Mouse (Mus musculus): ENCODE results near the gene Pabpc4.
"Not testable (repeated sequence)": the region's sequence is repeated elsewhere in the genome, so short reads cannot be mapped to it uniquely, and the experiment has no call there.

The Pabpc4 gene

GRCm38 (mm10) chr4:123297195-123297960 lies 35.2 kb downstream of the Pabpc4 start:
- in situ Hi-C loops (cut with MboI, MseI) = loop anchor here (5.0 kb wide), 1 partner anchor 75 kb away; no protein-coding TSS in a partner anchor

- in situ Hi-C loops (cut with MboI, MseI) = loop anchor here (5.0 kb wide), 1 partner anchor 74 kb away; no protein-coding TSS in a partner anchor
These were observed 36.1 kb downstream of the Pabpc4 start for GRCm38 (mm10) chr4:123298226-123298625.

GRCm38 (mm10) chr4:123298980-123299670 lies 37.0 kb downstream of the Pabpc4 start:
- in situ Hi-C loops (cut with MboI, MseI) = loop anchor here (5.0 kb wide), 1 partner anchor 73 kb away; no protein-coding TSS in a partner anchor

DNA sequence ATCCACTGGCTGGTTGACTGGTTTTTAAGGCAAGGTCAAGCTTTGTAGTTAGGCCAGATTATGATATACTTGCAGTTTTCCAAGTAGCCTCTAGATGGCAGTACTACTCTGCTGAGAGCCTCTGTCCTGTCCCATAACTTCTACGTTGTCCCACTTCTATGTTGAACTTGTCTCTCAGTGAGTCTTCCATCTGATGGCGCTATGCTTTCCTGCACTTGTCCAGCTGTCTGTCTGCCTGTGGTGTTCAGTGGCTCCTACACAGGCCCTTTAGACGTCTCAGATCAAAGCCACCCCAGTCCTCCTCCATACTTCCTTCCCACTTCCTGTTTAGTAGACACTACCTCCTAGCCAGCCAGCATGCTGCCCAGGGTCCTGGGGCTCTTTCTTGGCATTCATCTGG lies 43.6 kb downstream of the Pabpc4 start:
- in situ Hi-C loops (cut with MboI, MseI) = no loop called here

DNA sequence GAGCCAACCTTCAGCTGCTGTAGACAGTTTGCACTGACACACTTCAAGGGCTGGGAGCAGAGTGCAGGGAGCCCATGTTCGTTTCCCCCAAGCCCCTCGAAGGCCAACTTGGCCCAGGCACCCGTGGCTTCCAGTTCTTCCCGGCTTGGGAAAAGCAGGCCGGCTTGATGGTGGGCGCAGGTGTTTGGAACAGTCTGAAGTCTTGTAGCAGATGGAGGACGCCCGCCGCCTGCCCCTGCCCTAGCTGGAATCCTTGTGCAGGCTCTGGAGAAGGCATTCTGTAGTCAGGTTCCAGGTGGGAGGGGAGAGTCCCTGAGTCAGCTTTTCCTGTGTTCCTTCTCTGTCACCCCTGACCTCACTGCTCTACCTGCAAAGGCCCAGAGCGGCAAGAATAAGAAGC lies 44.8 kb downstream of the Pabpc4 start:
- in situ Hi-C loops (cut with MboI, MseI) = no loop called here

DNA sequence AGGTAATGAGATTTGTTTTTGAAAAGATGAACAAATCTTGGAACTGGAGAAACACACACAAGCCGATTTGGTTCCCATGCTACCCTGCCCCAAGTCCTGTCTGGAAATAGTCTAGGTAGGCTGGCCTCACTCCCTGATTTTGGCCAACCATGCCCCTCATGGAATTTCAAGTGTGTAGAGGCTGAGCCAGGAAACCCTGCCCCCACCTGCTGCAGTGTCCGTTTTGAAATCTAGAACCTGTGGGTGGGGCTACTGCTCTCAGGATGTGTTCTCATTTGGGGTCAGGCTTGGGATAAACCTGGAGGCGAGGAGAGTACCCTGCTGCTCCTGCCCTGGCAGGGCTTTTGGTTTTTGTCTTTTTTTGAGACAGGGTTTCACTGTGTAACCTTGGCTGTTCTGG lies 46.1 kb downstream of the Pabpc4 start:
- in situ Hi-C loops (cut with MboI, MseI) = no loop called here

DNA sequence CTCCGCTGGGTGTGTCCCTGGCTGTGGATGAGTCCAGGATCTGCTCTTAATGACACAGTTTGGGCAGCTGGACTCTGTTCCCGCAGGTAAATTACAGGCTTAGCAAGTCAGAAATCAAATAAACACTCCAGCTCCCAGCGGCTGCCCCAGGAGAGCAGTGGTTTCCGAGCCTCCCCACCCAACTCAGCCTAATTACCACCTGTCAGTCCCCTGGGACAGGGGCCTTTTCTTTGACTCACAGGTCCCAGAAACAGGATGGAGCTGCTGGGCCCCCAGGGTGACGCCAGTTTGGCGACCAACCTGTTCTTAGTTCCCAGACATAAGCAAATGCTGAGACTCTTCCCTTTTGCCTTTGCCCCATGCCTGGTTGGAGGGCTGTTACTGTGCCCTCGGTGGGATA lies 49.7 kb downstream of the Pabpc4 start:
- in situ Hi-C loops (cut with MboI, MseI) = no loop called here

DNA sequence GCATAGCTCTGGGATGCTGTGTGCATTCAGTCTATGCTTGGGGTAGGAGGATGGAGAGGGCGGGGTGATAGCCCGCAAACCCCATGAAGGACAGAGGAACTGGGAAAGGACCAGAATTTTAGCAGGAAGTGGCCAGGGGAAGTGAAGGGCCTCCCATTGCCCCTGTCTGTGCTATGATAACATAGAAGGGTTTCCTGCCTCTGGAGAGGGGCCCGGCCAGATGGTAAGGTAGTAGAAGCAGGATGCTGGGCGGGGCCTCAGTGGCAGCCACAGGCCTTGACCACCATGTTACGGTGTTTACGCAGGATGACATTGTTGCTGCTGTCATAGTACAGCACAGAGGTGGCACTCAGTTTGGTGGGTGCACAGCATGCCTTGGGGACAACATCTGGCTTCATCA lies 50.9 kb downstream of the Pabpc4 start:
- in situ Hi-C loops (cut with MboI, MseI) = no loop called here

- in situ Hi-C loops (cut with MboI, MseI) = no loop called here
These were observed 52.3 kb downstream of the Pabpc4 start for GRCm38 (mm10) chr4:123314497-123314896.

- in situ Hi-C loops (cut with MboI, MseI) = loop anchor here (5.0 kb wide), 1 partner anchor 206 kb away; the partner anchor contains the start of gene Oxct2b
These were observed 60.8 kb downstream of the Pabpc4 start for GRCm38 (mm10) chr4:123322910-123323309.

- in situ Hi-C loops (cut with MboI, MseI) = loop anchor here (5.0 kb wide), 1 partner anchor 206 kb away; the partner anchor contains the start of gene Oxct2b
These were observed 61.4 kb downstream of the Pabpc4 start, which contains the start of gene Oxct2a for GRCm38 (mm10) chr4:123323534-123323933. TSS of gene Oxct2a (minus strand) at chr4:123323634.

- in situ Hi-C loops (cut with MboI, MseI) = no loop called here
These were observed 63.9 kb downstream of the Pabpc4 start for GRCm38 (mm10) chr4:123326087-123326486.

- in situ Hi-C loops (cut with MboI, MseI) = no loop called here
These were observed 65.5 kb downstream of the Pabpc4 start for GRCm38 (mm10) chr4:123327630-123328029.

DNA sequence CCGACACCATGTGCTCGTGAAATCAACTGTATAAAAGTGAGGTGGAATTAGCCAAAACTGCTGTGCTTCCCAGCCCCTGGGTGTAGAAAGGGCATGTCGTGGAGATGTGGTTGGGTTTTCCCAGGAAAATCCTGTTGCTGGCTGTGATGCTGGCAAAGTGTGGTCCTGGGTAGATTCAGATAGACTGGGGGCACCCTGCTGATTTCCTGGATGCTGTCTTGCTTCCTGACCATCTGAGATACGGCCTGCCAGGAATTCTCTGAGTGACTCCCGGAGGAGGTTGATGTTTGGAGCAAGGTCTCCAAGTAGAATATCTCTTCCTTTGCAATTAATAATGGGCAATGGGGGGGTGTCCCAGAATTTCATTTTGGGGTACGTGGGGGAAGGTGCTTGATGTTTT lies 66.8 kb downstream of the Pabpc4 start:
- in situ Hi-C loops (cut with MboI, MseI) = no loop called here

DNA sequence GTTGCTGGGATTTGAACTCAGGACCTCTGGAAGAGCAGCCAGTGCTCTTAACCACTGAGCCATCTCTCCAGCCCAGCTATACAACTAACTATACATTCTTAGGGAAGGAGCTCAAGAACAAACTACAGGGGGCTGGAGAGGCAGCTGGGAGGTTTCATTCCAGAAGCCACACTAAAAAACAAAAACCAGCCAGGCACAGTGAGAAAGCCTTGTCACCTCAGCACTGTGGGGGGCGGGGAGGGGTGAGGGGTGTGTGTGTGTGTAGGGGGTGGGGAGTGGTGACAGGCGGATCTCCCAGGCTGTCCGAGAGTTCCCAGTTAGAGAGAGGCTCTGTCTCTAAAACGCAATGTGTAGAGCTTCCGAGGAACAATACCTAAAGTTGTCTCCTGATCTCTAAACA lies 69.2 kb downstream of the Pabpc4 start:
- in situ Hi-C loops (cut with MboI, MseI) = no loop called here

GRCm38 (mm10) chr4:123331961-123332360 lies 69.8 kb downstream of the Pabpc4 start:
- in situ Hi-C loops (cut with MboI, MseI) = not testable (repeated sequence)

- in situ Hi-C loops (cut with MboI, MseI) = no loop called here
These were observed 71.0 kb downstream of the Pabpc4 start for GRCm38 (mm10) chr4:123333151-123333550.

DNA sequence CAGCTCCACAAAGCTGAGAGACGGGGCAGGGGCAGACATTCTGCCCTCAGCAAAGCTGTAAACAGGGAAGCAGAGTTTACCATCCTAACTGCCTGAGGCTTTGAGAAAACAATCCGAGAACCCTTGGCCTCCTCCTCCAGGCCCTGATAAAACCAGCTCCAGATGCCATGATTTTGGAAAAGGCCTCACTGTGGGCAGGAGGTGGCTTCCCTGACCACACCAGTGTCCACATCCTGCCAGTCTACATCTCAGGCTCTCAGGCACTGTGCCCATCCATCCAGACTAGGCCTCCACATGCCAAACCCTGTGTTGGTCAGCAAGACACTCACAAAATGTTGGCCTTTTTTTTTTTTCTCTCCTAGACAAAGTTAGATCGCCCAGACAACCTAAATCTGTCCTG lies 72.0 kb downstream of the Pabpc4 start:
- in situ Hi-C loops (cut with MboI, MseI) = no loop called here

DNA sequence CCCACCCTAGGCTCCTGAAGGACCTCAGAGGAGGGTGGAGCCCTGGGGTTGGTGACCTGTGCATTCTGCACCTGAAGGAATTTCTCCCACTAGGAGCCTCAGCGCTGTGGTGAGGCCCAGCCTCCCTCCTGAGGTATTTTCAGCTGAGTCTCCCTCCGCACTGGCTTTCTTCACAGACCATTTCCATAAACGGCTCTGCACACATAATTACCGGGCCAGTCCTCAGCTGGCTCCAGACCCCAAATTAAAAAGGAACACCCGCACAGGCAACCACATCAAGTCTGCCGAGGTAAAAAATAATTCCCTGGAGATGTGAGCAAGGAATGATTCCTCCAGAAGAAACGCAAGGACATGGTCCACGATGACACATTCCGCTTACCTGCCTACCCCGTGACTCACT lies 73.1 kb downstream of the Pabpc4 start:
- in situ Hi-C loops (cut with MboI, MseI) = not testable (repeated sequence)

- in situ Hi-C loops (cut with MboI, MseI) = no loop called here
These were observed 73.8 kb downstream of the Pabpc4 start for GRCm38 (mm10) chr4:123335796-123336585.

GRCm38 (mm10) chr4:123337693-123338092 lies 75.5 kb downstream of the Pabpc4 start:
- in situ Hi-C loops (cut with MboI, MseI) = no loop called here

GRCm38 (mm10) chr4:123340232-123340631 lies 78.1 kb downstream of the Pabpc4 start:
- in situ Hi-C loops (cut with MboI, MseI) = loop anchor here (5.0 kb wide), 1 partner anchor 337 kb away; no protein-coding TSS in a partner anchor

All from T-helper 1 cell (primary cell).